Mouse (Mus musculus): ENCODE measurements around the gene Myo1g. TPM values are rescaled to one million over a fixed set of nuclear protein-coding genes. Genes with fewer than 3 reads are reported as not detected.

The Myo1g gene
- polyA plus RNA-seq (2012; rRNA removed) = 0.80 and 0.96 TPM in 2 replicates

- DNase-seq (ENCODE audit: extremely low spot score in 1 of 2, low spot score in 1 of 2) = no peak
Observed at GRCm38 (mm10) chr11:6520507-6521173, at the start of gene Myo1g. Gene Myo1g, minus strand, starts transcription at chr11:6520965.

DNA sequence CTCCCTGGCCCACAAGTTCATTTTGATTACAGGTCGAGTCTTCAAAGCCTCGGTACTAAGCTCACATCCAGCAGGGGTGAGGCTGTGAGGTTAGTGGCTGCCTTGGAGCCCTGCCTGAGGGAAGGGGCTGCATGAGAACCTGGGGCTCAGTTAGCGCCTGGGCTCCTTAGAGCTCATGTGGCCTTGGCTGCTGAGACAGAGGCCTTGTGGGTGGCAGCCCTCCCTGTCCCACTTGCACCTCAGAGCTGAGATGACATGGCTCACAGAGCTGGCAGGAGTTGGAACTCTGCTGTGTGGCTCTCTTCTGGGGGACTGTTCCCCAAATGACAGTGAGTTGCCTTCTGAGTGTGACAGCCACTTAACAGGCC is 48.6 kb upstream of the Myo1g start:
- no peak for DNase-seq (ENCODE audit: extremely low spot score in 1 of 2, low spot score in 1 of 2)

GRCm38 (mm10) chr11:6568584-6569409 is 48.0 kb upstream of the Myo1g start:
- DNase-seq (ENCODE audit: extremely low spot score in 1 of 2, low spot score in 1 of 2) = peak in 1 of 2 experiments; percentile 65

DNA sequence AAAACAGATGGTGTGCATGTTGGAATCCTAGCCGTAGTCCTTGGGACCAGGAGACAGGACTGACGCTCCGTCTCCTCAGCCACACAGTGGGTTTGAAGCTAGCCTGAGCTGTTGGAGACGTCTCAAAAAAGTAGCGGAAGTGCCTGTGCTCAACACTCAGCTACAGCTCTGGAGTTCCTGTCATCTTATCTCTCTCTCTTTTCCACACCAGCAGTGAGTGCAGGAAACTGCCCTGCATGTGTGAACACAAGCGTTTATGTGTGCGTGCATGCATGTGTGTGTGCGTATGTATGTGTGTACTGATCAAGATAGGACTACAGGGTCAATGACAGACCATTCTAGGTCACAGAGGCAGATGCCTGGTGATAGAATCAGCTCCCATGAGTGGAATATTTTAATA is 47.2 kb upstream of the Myo1g start:
- DNase-seq (ENCODE audit: extremely low spot score in 1 of 2, low spot score in 1 of 2) = no peak

DNA sequence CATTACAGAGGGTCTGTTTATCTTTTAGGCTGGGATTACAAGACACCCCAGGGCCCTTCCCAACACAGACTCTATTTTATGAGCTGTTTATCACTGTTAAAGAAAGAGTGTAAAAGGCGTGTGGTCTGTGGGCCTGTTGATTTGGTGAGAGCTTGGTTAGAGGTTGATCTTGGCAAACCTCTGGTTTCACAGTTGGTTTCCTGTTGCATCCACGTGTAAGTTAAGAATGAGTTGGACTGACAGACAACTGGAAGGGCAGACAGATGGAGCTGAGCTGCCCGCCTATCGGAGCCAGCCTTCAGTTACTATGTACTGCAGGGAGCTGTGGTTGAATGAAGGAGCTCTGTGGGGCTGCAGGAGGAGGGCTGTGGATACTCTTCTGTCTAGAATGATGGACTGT is 45.7 kb upstream of the Myo1g start:
- no peak for DNase-seq (ENCODE audit: extremely low spot score in 1 of 2, low spot score in 1 of 2)

DNA sequence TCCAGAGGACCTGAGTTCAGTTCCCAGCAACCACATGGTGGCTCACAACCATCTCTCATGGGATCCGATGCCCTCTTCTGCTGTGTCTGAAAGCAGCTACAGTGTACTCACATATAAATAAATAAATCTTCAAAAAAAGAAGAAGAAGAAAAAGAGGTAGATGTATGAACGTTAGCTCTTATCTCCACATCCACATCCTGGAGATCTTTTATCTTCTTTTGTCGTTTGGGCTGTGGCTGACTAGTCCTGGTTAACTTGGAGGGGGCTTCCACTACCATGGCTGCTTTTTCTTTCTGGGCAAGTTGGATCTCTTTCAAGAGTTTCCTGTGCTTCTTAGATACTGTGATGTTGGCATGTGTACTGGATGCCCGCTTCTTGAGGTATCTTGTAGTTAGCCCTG is 42.4 kb upstream of the Myo1g start:
- DNase-seq (ENCODE audit: extremely low spot score in 1 of 2, low spot score in 1 of 2) = no peak

DNA sequence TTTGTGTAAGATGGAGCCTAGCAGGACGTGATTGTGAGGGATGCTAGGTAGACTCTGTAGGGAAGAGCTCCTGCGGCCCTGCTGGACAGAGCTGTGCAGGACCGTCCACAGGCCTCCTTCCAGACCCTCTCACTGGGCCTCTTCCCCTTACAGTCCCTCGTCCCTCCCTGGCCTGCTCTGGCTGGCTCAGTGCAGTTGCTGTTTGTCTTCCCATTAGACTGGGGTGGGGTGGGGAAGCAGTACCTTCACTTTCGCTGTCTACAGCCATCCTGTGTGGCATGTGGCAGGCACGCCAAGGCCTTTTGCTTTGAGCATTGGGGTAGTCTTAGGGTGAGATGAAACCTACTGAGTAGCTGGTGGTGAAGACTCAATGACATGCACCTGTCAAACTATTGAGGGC is 41.6 kb upstream of the Myo1g start:
- DNase-seq (ENCODE audit: extremely low spot score in 1 of 2, low spot score in 1 of 2) = no peak

DNA sequence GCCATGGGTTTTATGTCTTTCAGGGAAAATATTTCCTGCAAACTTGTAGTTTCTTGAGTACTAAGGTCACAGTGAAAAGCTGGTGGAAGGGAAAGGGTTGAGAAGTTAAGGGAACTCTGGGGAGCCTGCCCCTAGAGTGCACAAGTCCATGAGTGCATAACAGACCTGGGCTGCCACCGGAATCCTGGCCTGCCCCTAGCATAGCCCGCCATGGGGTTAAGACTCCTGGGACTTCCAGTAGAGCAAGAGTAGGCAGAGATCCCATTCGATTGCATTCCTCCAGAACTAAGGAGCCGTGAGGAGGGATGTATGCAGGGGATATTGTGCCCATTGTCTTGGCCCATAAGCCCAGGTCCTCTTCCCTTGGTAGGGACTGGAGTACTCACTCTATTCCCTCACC is 40.7 kb upstream of the Myo1g start:
- no peak for DNase-seq (ENCODE audit: extremely low spot score in 1 of 2, low spot score in 1 of 2)

DNA sequence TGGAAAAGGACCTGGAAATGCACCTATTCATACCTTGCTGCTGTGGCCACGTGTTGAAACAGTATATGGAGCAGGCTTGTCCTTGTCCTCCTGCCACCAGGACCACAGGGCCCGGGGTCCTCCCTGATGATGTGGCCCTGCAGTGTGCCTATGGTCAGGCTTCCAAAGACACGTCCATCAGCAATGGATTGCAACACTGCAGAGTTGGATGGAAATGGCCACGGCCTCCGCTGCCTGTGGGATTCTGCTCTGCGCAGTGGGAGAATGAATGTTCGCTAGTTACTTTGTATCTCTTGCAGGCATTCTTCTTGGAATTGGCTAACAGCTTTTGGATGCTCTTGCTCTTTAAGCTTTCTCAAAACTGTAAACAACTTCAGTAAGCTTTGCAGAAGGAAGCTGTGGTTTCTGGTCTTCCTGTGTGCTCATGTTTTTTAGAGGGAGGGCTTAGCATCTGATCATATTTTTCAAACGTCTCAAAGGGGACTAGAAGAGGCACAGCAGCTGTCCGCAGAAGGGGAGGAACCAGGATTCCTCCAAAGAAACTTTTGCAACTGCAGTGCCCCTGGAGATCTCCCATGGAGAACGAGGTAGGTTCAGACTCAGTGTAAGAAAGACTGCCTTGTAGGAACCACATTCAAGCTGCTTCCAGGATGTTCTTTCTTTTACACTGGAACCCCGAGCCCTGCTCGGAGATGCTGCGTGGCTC is 40.0 kb upstream of the Myo1g start:
- no peak for DNase-seq (ENCODE audit: extremely low spot score in 1 of 2, low spot score in 1 of 2)

GRCm38 (mm10) chr11:6559996-6560395 is 39.2 kb upstream of the Myo1g start:
- no peak for DNase-seq (ENCODE audit: extremely low spot score in 1 of 2, low spot score in 1 of 2)

DNA sequence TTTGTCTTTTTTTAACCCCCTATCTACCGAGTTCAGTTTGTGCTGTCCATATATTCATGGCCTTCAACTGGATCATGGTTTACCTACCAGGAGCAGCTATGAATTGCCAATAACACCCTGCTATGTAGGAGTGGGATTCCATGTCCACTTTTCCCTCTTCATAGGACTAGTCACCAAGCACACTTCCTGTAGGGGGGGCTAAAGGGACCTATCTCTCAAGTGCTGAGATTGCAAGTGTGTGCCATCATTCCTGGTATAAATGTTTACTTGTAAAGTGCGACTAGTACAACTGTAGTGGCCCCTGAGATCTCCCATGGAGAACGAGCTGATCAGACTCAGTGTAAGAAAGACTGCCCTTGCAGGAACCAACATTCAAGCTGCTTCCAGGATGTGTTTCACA is 37.5 kb upstream of the Myo1g start:
- DNase-seq (ENCODE audit: extremely low spot score in 1 of 2, low spot score in 1 of 2) = no peak

GRCm38 (mm10) chr11:6550201-6550600 is 29.4 kb upstream of the Myo1g start:
- no peak for DNase-seq (ENCODE audit: extremely low spot score in 1 of 2, low spot score in 1 of 2)

DNA sequence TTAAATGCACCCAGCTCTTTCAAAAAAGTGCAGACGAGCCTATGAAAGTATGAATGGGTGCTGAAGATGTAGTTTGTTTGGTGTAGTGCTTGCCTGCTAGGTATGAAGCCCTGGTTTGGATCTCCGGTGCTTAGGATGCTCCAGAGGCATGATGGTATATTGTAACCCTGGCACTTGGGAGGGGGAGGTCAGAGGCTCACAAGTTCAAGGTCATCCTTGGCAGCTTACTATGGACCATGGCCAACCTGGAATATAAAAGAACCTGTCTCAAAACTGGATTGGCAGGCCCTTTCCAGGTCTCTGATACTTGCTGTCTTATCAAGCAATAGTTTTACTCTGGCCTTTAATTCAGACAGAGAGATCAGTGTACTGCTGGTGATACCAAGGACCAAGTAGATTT is 29.0 kb upstream of the Myo1g start:
- DNase-seq (ENCODE audit: extremely low spot score in 1 of 2, low spot score in 1 of 2) = no peak

DNA sequence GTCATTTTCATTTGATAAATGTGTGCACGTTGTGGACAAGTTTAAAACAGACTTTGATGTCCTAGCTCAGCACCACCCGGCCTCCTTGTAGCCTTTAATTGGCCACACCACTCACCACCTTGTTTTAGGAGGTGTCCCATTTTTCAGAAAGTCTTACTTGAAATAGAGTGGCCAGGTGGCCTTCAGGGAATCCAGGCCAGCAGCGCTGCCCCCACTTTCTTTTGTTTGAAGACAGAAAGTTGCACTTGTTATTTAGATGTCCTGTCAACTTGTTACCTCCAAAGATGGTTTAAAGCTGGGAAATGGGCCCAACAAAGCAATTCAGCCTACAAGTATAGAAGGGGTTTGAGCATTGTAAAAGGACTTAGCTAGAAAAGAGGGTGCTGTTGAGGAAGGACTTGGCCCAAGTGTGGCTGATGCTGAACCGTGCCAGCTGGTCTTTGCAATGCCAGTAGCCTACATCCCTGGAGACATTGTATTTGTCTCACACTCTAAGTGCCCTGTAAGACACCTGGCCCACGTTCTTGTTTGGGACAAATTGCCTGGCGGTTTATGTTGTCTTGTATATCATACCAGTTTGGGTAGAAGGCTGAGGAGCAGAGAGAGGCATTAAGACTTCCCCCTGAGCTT is 27.0 kb upstream of the Myo1g start:
- no peak for DNase-seq (ENCODE audit: extremely low spot score in 1 of 2, low spot score in 1 of 2)

GRCm38 (mm10) chr11:6547037-6547680 is 26.4 kb upstream of the Myo1g start:
- peak in 1 of 2 experiments; percentile 28 for DNase-seq (ENCODE audit: extremely low spot score in 1 of 2, low spot score in 1 of 2)

DNA sequence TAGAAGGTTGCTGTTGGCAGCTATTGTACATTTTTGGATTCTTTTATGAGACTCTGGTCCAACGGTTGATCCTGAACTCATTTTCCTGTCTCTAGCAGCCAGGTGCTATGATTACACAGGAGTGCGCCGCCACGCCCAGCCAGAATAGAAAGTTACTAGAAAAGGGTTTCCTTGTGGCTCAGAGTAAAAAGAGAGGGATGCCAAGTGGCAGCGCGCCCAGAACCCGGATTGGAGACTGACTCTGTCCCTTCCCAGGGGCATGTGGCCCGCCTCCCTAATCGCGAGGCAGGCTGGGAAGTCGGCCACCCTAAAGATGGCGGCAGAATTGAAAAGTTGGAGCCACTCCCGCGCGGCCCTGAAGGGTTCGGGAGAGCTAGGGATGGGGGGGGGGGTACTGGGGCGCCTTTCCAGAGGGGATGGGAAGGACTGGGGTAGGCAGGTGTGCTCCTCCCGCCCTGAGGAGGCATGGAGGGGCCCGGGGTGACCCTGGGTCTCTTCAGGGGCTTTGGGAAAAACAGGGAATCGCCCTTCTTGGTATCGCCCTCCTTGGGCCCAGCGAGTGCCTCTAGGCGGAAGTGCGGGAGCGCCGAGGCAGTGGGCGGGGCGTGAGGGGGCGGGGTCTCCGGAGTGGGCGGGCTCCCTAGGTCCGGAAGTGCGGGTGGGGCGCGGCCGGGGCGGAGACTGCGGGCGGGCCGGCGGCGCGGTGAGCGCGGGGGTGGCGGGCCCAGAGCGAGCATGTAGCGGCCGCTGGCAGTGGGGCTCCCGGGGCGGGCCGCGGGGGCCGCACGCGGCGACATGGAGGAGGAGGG is 25.6 kb upstream of the Myo1g start, which contains the start of gene Ccm2:
Gene Ccm2, plus strand, starts transcription at position 683 of the 809 bp plus-strand sequence.
- DNase-seq (ENCODE audit: extremely low spot score in 1 of 2, low spot score in 1 of 2) = peak; percentile 92 to 98

- no peak for DNase-seq (ENCODE audit: extremely low spot score in 1 of 2, low spot score in 1 of 2)
Observed at GRCm38 (mm10) chr11:6545857-6546192, 25.1 kb upstream of the Myo1g start.

GRCm38 (mm10) chr11:6545186-6545856 is 24.6 kb upstream of the Myo1g start:
- DNase-seq (ENCODE audit: extremely low spot score in 1 of 2, low spot score in 1 of 2) = no peak

DNA sequence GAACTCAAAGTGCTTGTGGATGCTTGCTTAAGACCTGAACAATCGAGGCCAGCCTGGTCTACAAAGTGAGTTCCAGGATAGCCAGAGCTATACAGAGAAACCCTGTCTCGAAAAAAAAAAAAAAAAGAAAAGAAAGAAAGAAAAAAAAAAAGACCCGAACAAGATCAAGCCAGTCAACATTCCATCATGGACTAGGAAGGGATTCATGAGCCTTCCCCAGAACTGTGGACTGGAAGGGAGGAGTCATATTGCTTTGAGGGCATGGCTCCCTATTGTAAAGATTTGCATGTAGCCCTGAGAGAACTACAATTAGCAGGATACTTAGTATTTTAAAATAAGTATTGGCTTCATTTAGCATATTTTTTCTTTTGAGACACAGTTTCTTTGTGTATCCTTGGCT is 23.9 kb upstream of the Myo1g start:
- no peak for DNase-seq (ENCODE audit: extremely low spot score in 1 of 2, low spot score in 1 of 2)

All from frontal cortex, adult 2 months (tissue).